Mouse (Mus musculus): ENCODE results near the gene Ldlrad3. TPM values are rescaled to one million over a fixed set of nuclear protein-coding genes. Genes with fewer than 3 reads are reported as not detected.

The Ldlrad3 gene
- polyA plus RNA-seq, 1 experiment from 2014 or later: 11.7 TPM

- H3K36me3 ChIP-seq: no peaks in the 10 kb centered on the region
- peaks cover 11% of the 10 kb centered on the region for H3K4me1 ChIP-seq (replicated peaks)
- WGBS: 65% methylated on average over 7 of the region's 7 CpGs
- no peaks in the 10 kb centered on the region for H3K9me3 ChIP-seq (replicated peaks)
- H3K27ac ChIP-seq: no peak overlapping the region
- H3K9ac ChIP-seq: no peak overlapping the region
- ATAC-seq (replicated peaks; ENCODE audit: insufficient number of reproducible peaks, insufficient read depth, low FRiP score, low read depth): no peak
- no peaks in the 10 kb centered on the region for H3K27me3 ChIP-seq
- H3K4me2 ChIP-seq: no peak overlapping the region
- no peak overlapping the region for H3K4me3 ChIP-seq
Measured at GRCm38 (mm10) chr2:102183720-102184480, 2.3 kb downstream of the Ldlrad3 start.

GRCm38 (mm10) chr2:102181459-102181858 is 4.7 kb downstream of the Ldlrad3 start:
- Histone ChIP-seq H3K27me3 (no peaks in the 10 kb centered on the region), H3K4me1 (replicated peaks) (peaks cover 8% of the 10 kb centered on the region), H3K36me3 (no peaks in the 10 kb centered on the region), H3K9me3 (replicated peaks) (no peaks in the 10 kb centered on the region), H3K4me2 (no peak overlapping the region), H3K4me3 (no peak overlapping the region), H3K9ac (no peak overlapping the region), H3K27ac (no peak overlapping the region)
- WGBS: 74% methylated on average over 2 of the region's 2 CpGs
- no peak for ATAC-seq (replicated peaks; ENCODE audit: insufficient number of reproducible peaks, insufficient read depth, low FRiP score, low read depth)

GRCm38 (mm10) chr2:102176434-102176772 is 9.8 kb downstream of the Ldlrad3 start:
- no peak for ATAC-seq (replicated peaks; ENCODE audit: insufficient number of reproducible peaks, insufficient read depth, low FRiP score, low read depth)
- H3K27ac ChIP-seq: no peak overlapping the region
- 63% methylated on average over 5 of the region's 5 CpGs for WGBS
- H3K27me3 ChIP-seq: no peaks in the 10 kb centered on the region
- H3K4me2 ChIP-seq: no peak overlapping the region
- H3K4me1 ChIP-seq (replicated peaks): 0 out of 2 replicates have a peak, but pooled peaks cover 2% of the 10 kb centered on the region
- H3K9me3 ChIP-seq (replicated peaks): no peaks in the 10 kb centered on the region
- H3K4me3 ChIP-seq: no peak overlapping the region
- H3K36me3 ChIP-seq: no peaks in the 10 kb centered on the region
- no peak overlapping the region for H3K9ac ChIP-seq

GRCm38 (mm10) chr2:102175741-102176433 is 10.3 kb downstream of the Ldlrad3 start:
- Histone ChIP-seq H3K9ac (no peak overlapping the region), H3K4me3 (no peak overlapping the region), H3K27me3 (no peaks in the 10 kb centered on the region), H3K9me3 (replicated peaks) (no peaks in the 10 kb centered on the region), H3K4me2 (no peak overlapping the region), H3K36me3 (no peaks in the 10 kb centered on the region), H3K4me1 (replicated peaks) (0 out of 2 replicates have a peak, but pooled peaks cover 2% of the 10 kb centered on the region), H3K27ac (no peak overlapping the region)
- WGBS: 71% methylated on average over 15 of the region's 15 CpGs
- no peak for ATAC-seq (replicated peaks; ENCODE audit: insufficient number of reproducible peaks, insufficient read depth, low FRiP score, low read depth)

GRCm38 (mm10) chr2:102172458-102172857 is 13.7 kb downstream of the Ldlrad3 start:
- Histone ChIP-seq H3K27me3 (no peaks in the 10 kb centered on the region), H3K36me3 (no peaks in the 10 kb centered on the region), H3K4me3 (no peak overlapping the region), H3K27ac (no peak overlapping the region), H3K4me2 (no peak overlapping the region), H3K9me3 (replicated peaks) (no peaks in the 10 kb centered on the region), H3K4me1 (replicated peaks) (0 out of 2 replicates have a peak, but pooled peaks cover 2% of the 10 kb centered on the region), H3K9ac (no peak overlapping the region)
- no peak for ATAC-seq (replicated peaks; ENCODE audit: insufficient number of reproducible peaks, insufficient read depth, low FRiP score, low read depth)
- WGBS: 79% methylated on average over 4 of the region's 4 CpGs

GRCm38 (mm10) chr2:102166550-102167325 is 19.4 kb downstream of the Ldlrad3 start:
- peaks cover 12% of the 10 kb centered on the region for H3K4me1 ChIP-seq (replicated peaks)
- no peaks in the 10 kb centered on the region for H3K27me3 ChIP-seq
- peak overlapping the region; percentile 19; the same call in 1 of the 2 replicates for H3K4me2 ChIP-seq
- H3K4me3 ChIP-seq: no peak overlapping the region
- ATAC-seq (replicated peaks; ENCODE audit: insufficient number of reproducible peaks, insufficient read depth, low FRiP score, low read depth): peak; percentile 27; the same call in 1 of the 2 replicates
- no peak overlapping the region for H3K27ac ChIP-seq
- H3K9ac ChIP-seq: no peak overlapping the region
- no peaks in the 10 kb centered on the region for H3K36me3 ChIP-seq
- WGBS: 32% methylated on average over 15 of the region's 15 CpGs
- no peaks in the 10 kb centered on the region for H3K9me3 ChIP-seq (replicated peaks)

GRCm38 (mm10) chr2:102163106-102163505 is 23.1 kb downstream of the Ldlrad3 start:
- Histone ChIP-seq H3K4me2 (no peak overlapping the region), H3K36me3 (no peaks in the 10 kb centered on the region), H3K9me3 (replicated peaks) (no peaks in the 10 kb centered on the region), H3K4me3 (no peak overlapping the region), H3K27me3 (no peaks in the 10 kb centered on the region), H3K9ac (no peak overlapping the region), H3K4me1 (replicated peaks) (peaks cover 12% of the 10 kb centered on the region), H3K27ac (no peak overlapping the region)
- 83% methylated on average over 3 of the region's 3 CpGs for WGBS
- ATAC-seq (replicated peaks; ENCODE audit: insufficient number of reproducible peaks, insufficient read depth, low FRiP score, low read depth): no peak

- Histone ChIP-seq H3K36me3 (no peaks in the 10 kb centered on the region), H3K9ac (no peak overlapping the region), H3K27me3 (no peaks in the 10 kb centered on the region), H3K27ac (no peak overlapping the region), H3K4me3 (no peak overlapping the region), H3K9me3 (replicated peaks) (no peaks in the 10 kb centered on the region), H3K4me1 (replicated peaks) (peaks cover 10% of the 10 kb centered on the region), H3K4me2 (no peak overlapping the region)
- ATAC-seq (replicated peaks; ENCODE audit: insufficient number of reproducible peaks, insufficient read depth, low FRiP score, low read depth): no peak
- WGBS: 78% methylated on average over 3 of the region's 3 CpGs
Measured at GRCm38 (mm10) chr2:102157555-102157954, 28.6 kb downstream of the Ldlrad3 start.

GRCm38 (mm10) chr2:102157010-102157409 is 29.2 kb downstream of the Ldlrad3 start:
- H3K4me3 ChIP-seq: no peak overlapping the region

GRCm38 (mm10) chr2:102156460-102156859 is 29.7 kb downstream of the Ldlrad3 start:
- H3K36me3 ChIP-seq: no peaks in the 10 kb centered on the region
- no peak overlapping the region for H3K27ac ChIP-seq
- ATAC-seq (replicated peaks; ENCODE audit: insufficient number of reproducible peaks, insufficient read depth, low FRiP score, low read depth): no peak
- H3K9me3 ChIP-seq (replicated peaks): no peaks in the 10 kb centered on the region
- H3K4me3 ChIP-seq: no peak overlapping the region
- no peak overlapping the region for H3K4me2 ChIP-seq
- H3K4me1 ChIP-seq (replicated peaks): peaks cover 10% of the 10 kb centered on the region
- 42% methylated on average over 9 of the region's 9 CpGs for WGBS
- no peak overlapping the region for H3K9ac ChIP-seq
- H3K27me3 ChIP-seq: no peaks in the 10 kb centered on the region

More at GRCm38 (mm10) chr2:102157010-102157409, 29.2 kb downstream of the Ldlrad3 start:
- ATAC-seq (replicated peaks; ENCODE audit: insufficient number of reproducible peaks, insufficient read depth, low FRiP score, low read depth): no peak
- Histone ChIP-seq H3K9me3 (replicated peaks) (no peaks in the 10 kb centered on the region), H3K36me3 (no peaks in the 10 kb centered on the region), H3K27me3 (no peaks in the 10 kb centered on the region), H3K4me2 (no peak overlapping the region), H3K27ac (no peak overlapping the region), H3K4me1 (replicated peaks) (peaks cover 10% of the 10 kb centered on the region), H3K9ac (no peak overlapping the region)
- 64% methylated on average over 9 of the region's 9 CpGs for WGBS

- no peak for ATAC-seq (replicated peaks; ENCODE audit: insufficient number of reproducible peaks, insufficient read depth, low FRiP score, low read depth)
- Histone ChIP-seq H3K36me3 (no peaks in the 10 kb centered on the region), H3K4me3 (no peak overlapping the region), H3K27me3 (no peaks in the 10 kb centered on the region), H3K4me2 (no peak overlapping the region), H3K27ac (no peak overlapping the region), H3K9me3 (replicated peaks) (no peaks in the 10 kb centered on the region), H3K4me1 (replicated peaks) (peaks cover 10% of the 10 kb centered on the region), H3K9ac (no peak overlapping the region)
- WGBS: 70% methylated on average over 5 of the region's 5 CpGs
Measured at GRCm38 (mm10) chr2:102155306-102156015, 30.7 kb downstream of the Ldlrad3 start.

Data from heart, embryonic 15.5 days (tissue).